Mouse (Mus musculus) left cerebral cortex, postnatal 14 days (tissue): ENCODE results near the gene Bcl2l14. TPM values are rescaled to one million over a fixed set of nuclear protein-coding genes. Genes with fewer than 3 reads are reported as not detected.

Source experiments
- DNase-seq, 2 experiments: peaks; one replicate each; pipeline ENCODE4 v3.0.0; 2021 to 2022; ENCODE audit warnings: low spot score in 2 of 2, mixed read lengths in 1 of 2
- intact Hi-C: fragments of 180-260 bp; cut with DNase I; formaldehyde crosslinking; loops from one replicate; pipeline ENCODE4 v1.15.1; 2025
- total RNA-seq, 2 experiments: library from RNA; stranded (reverse); gene quantifications; 2 replicates each; pipeline ENCODE4 v1.2.3; 2021

Gene Bcl2l14
- total RNA-seq, 2 experiments from 2014 or later: not detected

- intact Hi-C loops: no loop called here
- no peak for DNase-seq
Measured at GRCm38 (mm10) chr6:134436955-134437354, 40.8 kb downstream of the Bcl2l14 start.

DNA sequence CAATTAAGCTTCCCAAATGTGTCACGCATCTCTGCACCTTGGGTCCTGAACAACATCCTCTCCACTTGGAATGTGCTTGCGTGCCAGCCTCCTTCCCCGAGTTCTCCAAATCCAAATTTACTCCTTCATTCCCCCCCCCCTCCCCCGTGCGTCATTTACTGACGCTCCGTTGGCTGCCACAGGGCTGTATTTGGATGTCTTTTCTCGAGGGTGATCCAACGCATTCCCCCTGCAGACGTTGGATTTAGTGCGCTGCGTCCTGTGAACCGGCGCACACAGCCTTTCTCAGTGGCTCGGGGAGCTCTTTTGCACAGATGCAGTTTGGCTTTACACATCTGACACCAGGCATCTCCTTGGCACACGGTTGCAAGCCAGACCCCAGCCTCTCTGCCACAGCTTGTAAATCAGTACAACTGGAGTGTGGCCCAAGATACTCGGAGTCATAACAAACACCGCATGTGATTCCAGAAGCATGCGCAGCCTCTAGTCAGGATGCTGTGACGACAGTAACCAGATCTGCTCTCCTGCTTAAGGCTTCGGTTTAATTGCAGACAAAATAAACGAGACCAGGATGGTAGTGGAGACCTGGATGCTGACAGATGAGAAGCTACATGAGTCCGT lies 43.4 kb downstream of the Bcl2l14 start:
- peak; percentile 50 to 67 for DNase-seq
- intact Hi-C loops: no loop called here

GRCm38 (mm10) chr6:134440023-134440422 lies 43.9 kb downstream of the Bcl2l14 start:
- DNase-seq: no peak
- intact Hi-C loops: no loop called here

- DNase-seq: no peak
- intact Hi-C loops: no loop called here
Measured at GRCm38 (mm10) chr6:134441716-134442115, 45.6 kb downstream of the Bcl2l14 start.

- intact Hi-C loops: no loop called here
- DNase-seq: no peak
Measured at GRCm38 (mm10) chr6:134442219-134442618, 46.1 kb downstream of the Bcl2l14 start.

DNA sequence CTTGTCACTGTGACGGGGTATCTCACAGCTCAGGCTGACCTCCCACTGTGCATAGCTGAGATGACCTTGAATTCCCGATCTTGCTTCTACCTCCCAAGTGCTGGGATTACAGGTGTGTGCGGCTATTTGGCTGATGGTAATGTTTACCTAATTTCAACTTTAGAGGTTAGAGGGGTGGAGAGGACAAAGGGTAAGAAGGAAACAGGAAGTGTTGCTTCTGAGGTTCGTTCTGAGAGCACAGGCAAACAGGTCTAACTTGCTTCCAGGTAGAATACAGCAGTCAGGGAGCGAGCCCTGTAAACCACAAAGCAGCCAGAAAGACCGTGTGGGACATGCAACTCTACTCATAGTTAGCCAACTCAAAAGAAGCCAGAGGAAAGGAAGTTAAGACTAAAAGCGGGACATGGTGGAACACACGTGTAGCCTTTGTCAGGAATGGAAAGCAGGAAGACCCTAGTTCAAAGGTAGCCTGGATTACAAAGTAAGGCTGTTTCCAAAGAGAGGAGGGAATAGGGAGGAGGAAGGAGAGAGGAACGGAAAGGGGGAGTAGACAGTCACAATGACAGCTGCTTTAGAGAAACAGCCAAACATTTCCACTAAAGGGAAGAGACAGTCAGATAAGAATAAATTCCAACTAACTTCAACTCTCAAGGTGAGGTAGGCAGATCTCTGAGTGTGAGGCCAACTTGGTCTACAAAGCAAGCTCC lies 47.2 kb downstream of the Bcl2l14 start:
- no peak for DNase-seq
- intact Hi-C loops: no loop called here

DNA sequence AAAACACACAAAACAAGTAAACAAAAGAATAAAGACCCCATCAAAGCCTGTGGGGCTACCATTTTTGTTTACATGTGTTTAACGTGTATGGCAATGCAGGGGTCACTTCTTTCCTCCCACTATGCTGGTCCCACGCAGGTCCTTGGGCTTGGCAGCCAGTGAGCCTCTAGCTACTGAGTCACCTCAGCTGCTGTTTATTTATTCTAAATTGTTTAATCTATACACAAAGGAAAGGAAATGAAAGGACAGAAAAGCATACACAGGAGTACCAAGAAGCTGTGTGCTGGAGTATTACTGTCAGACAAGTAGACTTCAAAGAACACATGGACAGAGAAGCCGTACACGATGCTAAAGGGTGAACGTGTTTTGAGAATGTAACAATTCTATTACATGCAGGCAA lies 47.8 kb downstream of the Bcl2l14 start:
- intact Hi-C loops: no loop called here
- DNase-seq: no peak

- no peak for DNase-seq
- intact Hi-C loops: no loop called here
Measured at GRCm38 (mm10) chr6:134448451-134448850, 52.3 kb downstream of the Bcl2l14 start.

DNA sequence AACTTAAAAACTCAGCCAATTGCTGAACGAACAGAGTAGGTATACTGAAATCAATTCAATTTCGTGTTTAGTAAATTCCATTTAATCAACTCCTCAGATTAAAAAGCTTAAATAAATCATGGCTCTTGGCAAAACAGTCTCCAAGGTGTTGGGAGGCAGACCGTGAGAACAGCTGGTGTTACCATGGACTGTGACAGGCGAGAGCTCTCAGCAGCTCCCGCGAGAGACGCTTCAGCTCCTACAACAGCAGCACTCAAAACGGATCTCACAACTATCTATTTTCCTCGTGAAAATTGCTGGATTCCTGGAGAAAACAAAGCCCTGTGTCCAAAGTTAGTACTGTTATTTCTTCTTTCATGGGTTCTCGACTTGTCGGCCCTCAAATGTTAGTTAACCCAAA lies 53.8 kb downstream of the Bcl2l14 start:
- intact Hi-C loops: loop anchor here (10.0 kb wide), 1 partner anchor 115 kb away; the partner anchor contains the start of gene Lrp6
- peak; percentile 41 to 44 for DNase-seq

DNA sequence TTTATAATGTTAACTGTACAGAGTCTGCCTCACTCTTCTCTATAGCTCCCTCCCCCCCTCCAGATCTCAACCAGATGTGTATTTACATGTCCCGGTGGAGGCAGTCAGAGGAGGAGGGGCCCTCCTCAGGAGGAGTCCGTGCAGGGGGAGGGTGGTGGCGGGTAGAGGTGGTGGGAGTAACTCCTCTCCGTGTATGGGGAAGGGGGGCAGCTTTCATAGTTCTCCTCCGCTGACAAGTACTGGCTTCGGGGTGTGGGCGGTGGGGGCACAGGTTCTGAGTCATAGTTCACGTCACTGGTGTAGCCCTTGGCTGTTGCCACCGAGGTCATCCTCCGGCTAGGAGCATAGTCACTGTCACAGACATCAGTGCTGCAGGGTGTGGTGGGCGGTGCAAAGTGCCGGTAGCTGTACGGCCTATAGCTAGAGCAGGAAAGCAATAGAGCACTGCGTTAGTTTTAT lies 54.6 kb downstream of the Bcl2l14 start:
- peak in 1 of 2 experiments; percentile 14 for DNase-seq
- intact Hi-C loops: loop anchor here (10.0 kb wide), 1 partner anchor 114 kb away; the partner anchor contains the start of gene Lrp6

GRCm38 (mm10) chr6:134454093-134454492 lies 58.0 kb downstream of the Bcl2l14 start:
- peak in 1 of 2 experiments; percentile 45 for DNase-seq
- intact Hi-C loops: loop anchor here (10.0 kb wide), 1 partner anchor 111 kb away; the partner anchor contains the start of gene Lrp6

DNA sequence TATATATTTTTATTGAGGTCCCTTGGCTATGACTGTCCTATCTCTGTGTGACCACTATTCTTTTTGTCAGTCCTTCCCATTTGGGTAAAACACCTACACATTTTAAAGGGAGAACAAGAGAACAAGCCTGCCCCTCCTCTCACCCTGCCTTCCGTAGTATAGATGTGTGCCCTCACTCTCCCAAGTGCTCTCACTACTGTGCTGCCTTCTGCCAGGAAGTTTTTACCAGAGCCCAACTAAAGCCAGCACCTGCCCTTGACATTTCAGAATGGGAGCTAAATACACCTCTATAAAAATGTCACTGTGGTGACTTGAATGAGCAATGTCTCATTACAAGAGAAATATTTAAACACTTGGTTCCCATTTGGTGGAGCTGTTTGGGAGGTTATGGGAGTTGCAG lies 62.3 kb downstream of the Bcl2l14 start:
- intact Hi-C loops: loop anchor here (10.0 kb wide), 1 partner anchor 106 kb away; the partner anchor contains the start of gene Lrp6
- DNase-seq: no peak

DNA sequence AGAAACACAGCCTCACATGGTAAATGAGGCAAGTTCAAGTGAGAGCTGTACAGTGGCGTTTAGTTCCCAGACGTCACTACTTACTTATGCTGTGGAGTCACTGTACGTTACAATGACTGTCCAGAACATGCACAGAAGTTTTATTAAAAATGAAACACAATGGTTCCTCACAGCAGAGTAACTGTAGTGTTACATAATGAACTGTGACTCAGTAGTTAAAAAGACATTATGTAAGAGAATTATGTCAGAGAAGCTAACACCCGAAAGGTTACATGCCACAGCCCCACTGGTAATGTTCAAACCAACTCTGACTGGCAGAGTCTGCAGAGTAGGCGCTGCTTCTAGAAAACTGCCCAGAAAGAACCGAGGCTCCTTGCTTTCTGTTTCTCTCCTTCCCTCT lies 65.1 kb downstream of the Bcl2l14 start:
- intact Hi-C loops: no loop called here
- DNase-seq: no peak

DNA sequence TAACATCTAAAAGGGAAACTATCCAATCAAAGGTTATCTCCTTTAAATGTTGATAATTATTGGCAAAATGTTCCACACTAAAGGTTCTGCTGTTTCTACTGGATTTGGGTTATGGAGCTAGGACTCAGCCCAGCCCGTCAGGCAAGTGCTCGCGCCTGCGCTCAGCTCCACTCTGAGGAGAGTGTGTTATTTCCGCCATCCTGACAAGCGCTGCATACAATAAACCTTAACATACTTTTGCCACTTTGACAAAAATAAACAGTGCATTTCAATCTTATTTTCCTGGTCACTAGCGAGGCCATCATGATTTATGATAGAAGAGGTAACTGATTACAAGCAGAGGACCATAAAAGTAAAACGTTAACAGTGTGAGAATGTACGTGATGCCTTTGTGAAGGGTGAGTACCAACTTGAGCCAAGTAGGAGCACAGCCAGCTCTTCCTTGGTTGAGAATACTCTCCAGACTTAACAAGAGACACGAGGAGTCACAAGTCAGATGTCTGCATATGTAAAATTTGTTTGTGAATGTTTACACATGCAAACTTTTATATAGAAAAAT lies 70.6 kb downstream of the Bcl2l14 start:
- no peak for DNase-seq
- intact Hi-C loops: no loop called here

GRCm38 (mm10) chr6:134469297-134469696 lies 73.2 kb downstream of the Bcl2l14 start:
- DNase-seq: no peak
- intact Hi-C loops: no loop called here

DNA sequence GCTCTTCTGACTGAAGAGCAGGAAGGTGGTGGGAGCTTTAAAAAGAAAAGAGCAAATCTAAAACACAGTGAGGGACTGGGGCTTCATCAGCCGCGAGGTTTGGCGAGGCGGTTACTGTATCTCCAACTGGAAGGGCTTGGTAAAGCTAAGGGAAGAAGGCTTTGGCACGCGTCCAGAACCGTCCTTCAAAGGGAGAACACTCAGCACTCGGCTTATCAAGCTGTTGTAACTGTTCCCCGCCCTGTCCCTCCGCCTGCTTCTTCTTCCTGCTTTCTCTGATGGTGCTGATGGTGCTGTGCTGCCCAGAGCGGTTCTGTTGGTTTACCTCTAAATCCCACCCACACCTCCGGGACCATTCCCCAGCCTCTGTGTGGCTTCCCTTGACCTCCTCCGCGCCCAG lies 74.7 kb downstream of the Bcl2l14 start:
- intact Hi-C loops: loop anchor here (5.0 kb wide), 1 partner anchor 96 kb away; the partner anchor contains the start of gene Lrp6
- DNase-seq: peak; percentile 24 to 60

- no peak for DNase-seq
- intact Hi-C loops: loop anchor here (5.0 kb wide), 1 partner anchor 94 kb away; the partner anchor contains the start of gene Lrp6
Measured at GRCm38 (mm10) chr6:134473143-134473561, 77.0 kb downstream of the Bcl2l14 start.

DNA sequence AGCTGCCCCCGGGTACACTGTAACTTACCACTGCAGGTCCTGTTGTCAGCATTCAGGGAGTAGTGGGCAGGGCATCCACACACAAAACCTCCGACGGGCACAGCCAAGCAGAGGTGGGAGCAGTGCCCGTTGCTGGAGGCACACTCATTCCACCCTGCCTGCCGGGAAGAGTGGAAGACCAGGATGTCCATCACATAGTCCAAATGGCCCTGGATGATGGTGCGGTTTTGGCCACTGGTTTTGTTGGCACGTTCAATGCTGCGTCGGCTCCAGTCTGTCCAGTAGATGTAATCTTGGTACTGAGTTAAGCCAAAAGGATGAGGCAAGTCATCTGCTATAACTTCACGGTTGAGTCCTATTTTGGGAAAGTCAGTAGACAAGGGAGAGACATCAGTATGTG lies 83.4 kb downstream of the Bcl2l14 start:
- intact Hi-C loops: no loop called here

DNA sequence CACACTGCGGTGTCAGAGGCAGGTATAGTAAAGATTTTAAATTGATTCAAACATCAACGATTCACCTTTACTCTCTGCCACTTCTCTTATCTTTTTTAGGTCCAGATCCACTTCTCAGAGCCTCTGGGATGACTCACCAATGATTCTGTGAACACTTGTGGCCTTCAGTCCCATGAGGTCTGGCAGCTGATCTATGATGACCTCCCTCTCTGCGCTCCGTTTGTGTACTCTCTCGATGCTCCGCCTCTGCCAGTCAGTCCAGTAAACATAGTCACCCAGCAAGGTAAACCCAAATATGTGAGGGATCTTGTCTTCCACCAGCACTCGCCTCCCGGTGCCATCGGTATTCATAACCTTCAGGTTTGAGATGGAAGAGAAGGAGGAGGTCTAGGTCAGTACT lies 90.2 kb downstream of the Bcl2l14 start:
- intact Hi-C loops: no loop called here
- no peak for DNase-seq

More for the DNA sequence above, 83.4 kb downstream of the Bcl2l14 start:
- DNase-seq: no peak
